Mouse (Mus musculus) frontal cortex, postnatal 10 days (tissue): ENCODE measurements around the gene Stard3nl.

Experiments
- DNase-seq, 2 experiments: peaks; one replicate each; pipeline ENCODE4 v3.0.0; 2022; ENCODE audit warnings: low spot score in 2 of 2, mixed read lengths in 1 of 2

Gene Stard3nl

GRCm38 (mm10) chr13:19395688-19396354 lies at the start of gene Stard3nl:
Gene Stard3nl, minus strand, starts transcription at chr13:19395795.
- peak; percentile 98 to 99 for DNase-seq

DNA sequence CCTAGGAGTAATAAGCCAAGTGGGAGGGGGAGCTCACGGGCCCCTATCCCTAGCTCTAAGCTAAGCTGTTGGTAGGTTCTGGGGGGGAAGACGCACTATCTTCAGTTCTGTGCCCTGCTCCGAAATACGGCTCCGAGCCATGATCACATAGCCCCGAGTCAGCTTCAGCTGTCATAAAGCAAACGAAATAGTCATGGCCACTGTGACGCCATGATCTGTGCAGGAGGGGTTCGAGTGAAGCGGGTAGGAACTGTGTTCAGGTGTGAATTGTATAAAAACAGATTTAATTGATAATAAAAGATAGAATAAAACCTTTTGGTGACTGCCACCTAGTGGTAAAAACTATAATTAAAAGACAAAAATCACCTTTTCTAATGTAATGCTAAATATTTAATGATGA lies 42.4 kb upstream of the Stard3nl start:
- DNase-seq: no peak

GRCm38 (mm10) chr13:19429812-19430370 lies 34.3 kb upstream of the Stard3nl start:
- DNase-seq: no peak

DNA sequence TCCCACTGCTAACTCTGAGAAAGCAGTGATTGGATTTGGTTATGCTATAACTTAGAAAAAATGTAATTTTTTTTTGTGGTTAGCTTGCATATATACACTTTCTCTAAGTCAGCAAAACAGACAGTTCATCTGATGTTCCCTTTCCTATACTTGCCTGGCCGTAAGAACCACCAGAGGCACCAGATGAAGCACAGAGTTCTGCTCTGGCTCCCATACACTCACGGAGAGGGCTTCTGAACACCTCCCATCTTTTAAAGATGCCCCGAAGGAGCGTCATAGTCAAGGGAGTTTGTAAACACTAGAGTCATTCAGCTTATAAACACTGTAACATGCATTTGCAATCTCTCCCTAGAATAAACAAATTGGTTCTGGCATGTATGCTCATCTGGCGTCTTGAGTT lies 32.5 kb upstream of the Stard3nl start:
- DNase-seq: no peak

DNA sequence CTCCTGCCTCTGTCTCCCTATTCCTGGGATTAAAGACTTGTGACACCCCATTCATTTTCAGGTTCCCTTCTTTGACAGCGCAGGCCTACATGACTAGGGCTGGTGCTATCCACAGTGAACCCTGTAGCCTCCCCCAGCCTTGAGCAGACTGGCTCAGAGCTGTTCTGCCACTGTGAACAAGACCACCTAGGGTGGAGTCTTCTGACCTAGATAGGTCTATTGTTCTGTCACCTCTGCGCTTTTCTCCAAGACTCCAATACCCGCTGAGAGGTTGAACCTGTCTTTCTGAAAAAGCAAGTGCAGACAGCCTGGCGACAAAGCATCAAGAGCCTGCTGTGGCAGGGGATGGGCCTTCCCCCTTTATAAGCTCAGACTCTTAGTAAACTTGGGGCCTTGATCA lies 29.0 kb upstream of the Stard3nl start:
- no peak for DNase-seq

DNA sequence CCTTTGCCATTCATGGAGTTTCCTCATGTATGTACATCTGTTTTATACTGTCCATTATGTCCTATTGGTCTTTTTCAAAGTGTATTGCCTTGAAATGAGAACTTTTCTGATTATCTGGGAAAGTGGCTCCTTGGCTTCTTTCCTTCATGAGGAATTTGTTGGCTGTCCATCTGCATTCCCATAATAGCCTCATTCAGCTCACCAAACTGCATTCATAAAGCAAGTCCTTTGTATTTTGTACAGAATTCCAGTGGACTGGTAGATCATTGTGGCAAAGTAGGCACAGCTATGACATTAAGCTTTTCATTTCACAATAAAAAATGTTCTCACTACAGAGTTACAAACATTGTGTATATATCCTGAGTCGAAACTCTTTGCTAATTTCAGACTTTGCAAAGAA lies 26.9 kb upstream of the Stard3nl start:
- no peak for DNase-seq

GRCm38 (mm10) chr13:19417885-19418521 lies 22.4 kb upstream of the Stard3nl start:
- DNase-seq: no peak

DNA sequence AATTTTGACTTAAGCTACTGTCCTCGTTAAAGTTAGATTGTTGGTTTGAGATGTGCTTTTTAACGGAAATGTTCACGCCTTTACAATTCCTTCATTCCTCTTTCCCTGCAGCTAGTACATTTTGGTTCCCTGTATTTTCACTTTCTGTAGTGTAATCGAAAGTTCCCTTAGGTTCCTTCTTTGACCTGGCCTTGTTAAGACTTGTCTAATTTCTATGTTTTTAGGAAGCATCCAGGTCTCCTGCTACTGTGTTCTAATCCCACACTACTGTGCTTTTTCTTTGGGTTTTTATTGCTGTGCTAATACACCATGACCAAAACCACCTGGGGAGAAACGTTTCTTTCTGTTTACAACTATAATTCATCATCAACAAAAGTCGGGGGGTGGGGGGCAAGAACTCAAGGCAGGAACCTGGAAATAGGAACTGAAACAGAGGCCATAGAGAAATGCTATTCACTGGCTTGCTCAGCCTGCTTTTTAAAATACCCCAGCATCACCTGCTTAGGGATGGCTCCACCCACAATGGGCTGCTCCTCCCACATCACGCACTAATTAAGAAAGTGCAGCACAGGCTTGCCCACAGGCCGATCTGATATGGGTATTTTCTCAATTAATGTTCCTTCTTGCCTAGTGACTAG lies 20.4 kb upstream of the Stard3nl start:
- DNase-seq: no peak

GRCm38 (mm10) chr13:19415337-19415736 lies 19.7 kb upstream of the Stard3nl start:
- no peak for DNase-seq

DNA sequence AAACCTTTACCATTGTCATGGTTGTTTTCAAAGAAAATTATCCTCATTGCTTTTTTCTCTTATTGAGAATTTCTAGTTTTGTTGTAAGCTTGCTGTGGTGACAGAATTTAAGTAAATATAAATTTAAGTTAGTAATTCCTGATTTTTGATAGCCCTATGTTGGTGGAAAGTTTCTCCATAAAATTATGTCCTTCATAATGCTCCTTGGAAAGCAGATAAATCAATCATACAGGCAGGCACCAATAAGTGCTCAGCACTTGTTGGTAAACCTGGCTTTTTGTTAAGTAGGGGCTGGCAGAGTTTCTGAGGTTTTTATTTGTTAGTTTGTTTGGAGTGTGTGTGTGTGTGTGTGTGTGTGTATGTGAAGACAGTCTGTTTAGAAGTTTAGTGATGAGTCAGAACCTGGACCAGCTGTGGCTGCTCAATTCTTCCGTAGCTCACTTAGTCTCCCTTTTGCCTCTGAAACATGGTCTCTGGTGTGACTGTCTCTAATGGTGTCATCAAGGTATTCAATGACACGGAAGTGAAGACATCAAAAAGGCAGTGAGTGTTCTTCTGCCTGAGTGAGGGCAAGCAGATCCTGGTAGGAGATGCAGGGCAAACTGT lies 16.8 kb upstream of the Stard3nl start:
- no peak for DNase-seq

GRCm38 (mm10) chr13:19411886-19412285 lies 16.3 kb upstream of the Stard3nl start:
- DNase-seq: no peak

DNA sequence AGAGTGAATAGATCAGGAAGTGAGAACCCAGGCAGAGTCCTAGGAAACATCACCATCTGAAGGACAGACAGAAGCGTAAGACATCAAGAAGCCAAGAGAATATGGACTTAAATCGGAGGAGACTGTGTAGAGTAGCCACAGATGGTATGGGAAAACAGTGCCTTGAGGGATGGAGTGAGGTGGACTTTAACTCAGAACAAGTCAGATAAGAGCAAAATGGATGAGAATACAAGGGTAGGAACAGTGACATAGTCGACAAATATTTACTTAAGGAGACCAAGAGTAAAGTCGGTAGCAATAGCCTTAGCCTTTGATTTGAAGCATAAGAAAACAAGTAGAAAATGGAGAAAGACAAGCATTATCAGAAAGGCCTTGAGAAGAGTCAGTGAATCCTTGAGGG lies 15.1 kb upstream of the Stard3nl start:
- no peak for DNase-seq

- no peak for DNase-seq
Observed at GRCm38 (mm10) chr13:19407953-19408352, 12.4 kb upstream of the Stard3nl start.

DNA sequence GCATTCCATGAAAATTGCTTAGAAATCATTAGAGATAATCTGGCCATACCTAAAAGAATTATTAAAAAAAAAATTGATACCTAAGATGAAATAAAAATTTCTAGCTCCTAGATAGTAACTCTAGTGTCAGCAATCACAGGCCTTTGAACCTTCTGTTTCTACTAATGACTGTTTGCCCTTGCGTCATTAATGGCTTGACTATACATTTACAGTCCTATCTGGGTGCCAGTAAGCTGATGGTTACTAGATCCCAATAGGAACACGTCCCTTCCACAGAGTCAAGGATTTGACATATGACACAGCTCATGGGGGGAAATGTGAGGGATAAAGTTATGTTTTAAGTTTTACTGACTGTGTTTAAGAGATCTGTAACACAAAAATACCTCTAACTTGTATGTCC lies 9.0 kb upstream of the Stard3nl start:
- DNase-seq: no peak

- DNase-seq: no peak
Observed at GRCm38 (mm10) chr13:19394798-19395687, 552 bp downstream of the Stard3nl start.

DNA sequence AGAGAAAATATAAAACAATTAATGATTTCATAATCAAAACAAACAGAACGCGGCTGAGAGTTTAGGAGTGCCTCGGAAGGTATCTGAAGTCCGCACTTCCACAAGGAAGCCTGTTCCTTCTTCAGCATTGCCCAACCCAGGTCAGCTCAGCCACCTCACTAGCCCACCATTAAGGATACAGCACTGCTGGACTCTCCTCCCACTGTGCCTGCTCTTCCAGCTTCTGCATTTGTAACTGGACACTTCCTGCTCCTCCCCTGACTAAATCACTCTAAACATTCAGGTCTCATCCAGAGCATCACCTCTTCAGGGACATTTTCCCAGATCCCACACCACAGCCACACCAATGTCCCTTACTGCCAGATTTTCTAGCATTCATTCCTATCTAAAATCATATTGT lies 1.4 kb downstream of the Stard3nl start:
- no peak for DNase-seq

DNA sequence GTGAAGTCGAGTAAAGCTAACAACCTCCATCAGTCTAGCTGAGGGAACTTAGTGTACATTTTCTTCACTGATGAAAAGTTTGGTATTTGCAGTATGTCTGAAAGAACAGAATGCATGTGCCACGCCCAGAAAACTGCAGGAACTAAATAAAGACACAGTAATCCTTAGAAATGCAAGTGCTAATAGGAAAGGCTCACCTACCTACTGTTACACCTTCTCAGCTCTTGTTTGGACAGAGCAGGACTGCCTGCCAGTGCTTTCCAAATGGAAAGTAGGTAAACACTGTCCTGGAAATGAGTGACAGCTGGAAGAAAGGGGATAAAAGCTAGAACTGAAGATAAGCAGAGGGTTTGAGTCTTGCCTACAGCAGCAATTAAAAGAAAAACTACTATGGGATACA lies 1.9 kb downstream of the Stard3nl start:
- no peak for DNase-seq

DNA sequence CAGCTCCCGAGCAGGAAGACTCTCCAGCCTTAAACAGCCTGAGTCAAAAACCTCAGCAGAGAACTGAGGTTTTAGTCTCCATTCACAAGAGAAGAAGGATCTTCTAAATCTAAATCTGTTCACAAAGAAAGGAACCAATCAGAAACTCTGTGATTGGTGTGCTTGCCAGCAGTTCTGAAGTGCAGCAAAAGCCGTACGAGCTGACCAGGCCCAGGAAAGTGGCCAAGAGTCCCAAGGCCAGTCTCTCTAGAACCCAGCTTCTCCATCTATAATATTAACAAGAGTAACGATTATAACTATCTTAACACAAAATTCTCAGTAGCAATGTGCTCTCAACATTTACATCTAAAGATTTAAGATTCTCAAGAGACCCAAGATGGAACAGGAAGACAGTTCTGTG lies 4.0 kb downstream of the Stard3nl start:
- no peak for DNase-seq

DNA sequence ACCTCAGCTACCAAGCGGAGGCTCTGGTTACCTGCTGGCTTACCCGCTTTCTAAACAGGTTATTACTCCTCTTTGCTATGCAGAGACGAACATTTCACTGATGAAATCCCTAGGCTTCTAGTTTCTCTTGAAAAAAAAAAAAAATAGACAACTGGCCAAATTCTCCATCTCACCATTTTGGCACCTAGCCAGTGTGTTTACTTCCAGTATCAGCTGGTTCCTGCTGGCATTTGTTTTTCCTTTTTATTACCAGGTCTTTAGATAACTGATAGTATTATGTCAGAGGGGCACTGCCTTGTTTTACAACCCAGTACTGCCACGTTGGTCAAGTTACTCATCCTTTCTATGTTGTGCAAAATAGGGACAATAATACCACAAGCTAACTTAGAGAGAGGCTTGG lies 5.3 kb downstream of the Stard3nl start:
- DNase-seq: no peak

DNA sequence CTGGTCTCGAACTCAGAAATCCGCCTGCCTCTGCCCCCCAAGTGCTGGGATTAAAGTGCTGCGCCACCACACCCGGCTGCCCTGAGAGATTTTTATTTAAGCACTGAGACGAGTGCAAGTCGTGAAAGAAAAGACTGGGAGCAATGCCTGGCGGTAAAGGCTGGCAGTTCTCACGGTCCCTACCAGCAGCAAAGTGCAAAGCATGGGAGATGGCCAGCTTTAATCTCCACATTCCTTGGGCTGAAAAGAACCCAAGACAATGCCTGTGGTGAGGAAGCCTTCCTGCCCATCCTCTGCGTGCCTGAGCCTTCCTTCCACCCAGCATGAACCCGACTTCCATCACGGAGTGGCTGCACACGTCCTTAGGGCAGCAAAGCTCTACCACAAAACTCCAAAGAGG lies 5.7 kb downstream of the Stard3nl start:
- no peak for DNase-seq

DNA sequence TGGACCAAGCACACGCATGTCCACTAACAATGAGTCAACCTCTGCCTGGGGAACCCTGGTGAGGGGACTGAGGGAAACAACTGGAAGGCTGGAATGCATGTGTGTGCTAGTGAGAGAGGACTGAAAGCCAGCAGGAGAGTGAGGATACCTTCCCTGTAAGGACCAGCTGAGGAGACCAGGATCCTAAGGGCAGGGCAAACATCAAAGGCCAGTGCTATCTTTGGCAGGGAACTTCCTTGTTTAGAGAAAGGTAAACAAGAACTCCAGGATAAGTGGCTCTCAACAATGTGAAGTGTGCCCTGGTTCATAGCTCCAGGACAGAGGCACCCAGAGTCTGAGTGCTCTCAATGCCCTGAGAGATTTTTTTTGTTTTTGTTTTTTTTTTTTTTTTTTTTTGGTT lies 6.2 kb downstream of the Stard3nl start:
- no peak for DNase-seq

DNA sequence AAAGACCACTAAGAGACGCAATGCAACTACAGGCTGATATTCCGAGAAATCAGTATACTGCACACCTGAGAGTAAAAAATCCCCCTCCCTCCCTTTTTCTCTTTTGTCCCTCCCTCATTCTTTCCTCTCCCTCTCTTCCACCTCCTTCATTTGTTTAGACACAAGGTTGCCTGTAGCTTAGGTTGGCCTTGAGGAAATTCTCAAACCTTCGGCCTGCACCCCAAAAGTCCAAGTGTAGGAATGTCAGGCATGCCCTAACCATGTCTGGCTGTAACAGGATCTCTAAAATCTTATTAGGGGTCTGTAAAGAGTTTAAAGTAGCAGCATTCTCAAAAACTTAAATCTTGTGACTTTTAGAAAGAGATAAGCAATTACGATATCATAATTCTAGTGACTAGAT lies 10.4 kb downstream of the Stard3nl start:
- DNase-seq: no peak
